Mouse (Mus musculus): Measurements from ENCODE around the gene Fpr-rs6. TPM values are rescaled to one million over a fixed set of nuclear protein-coding genes. Genes with fewer than 3 reads are reported as not detected.

Fpr-rs6 gene
- polyA plus RNA-seq (2012; fragmentation: generic; extraction: Trizol) = not detected

DNA sequence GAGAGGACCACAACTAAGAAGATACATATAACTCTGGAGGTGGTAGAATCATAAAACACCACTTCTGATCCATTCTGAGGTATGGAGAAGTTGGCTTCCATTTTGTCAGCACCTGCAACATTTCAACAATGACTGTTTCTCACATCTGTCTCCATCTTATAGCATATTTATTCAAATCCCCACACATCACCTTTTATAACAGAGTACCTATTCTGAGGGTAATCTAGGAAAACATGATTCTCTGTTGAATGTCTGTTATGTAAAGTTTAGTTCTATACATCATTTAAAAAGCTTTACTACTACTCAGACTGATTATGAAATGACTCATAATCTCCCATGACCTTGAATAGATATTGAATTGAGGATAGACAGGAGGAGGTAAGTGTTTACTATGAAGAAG is at the start of gene Fpr-rs6:
Gene Fpr-rs6 (minus strand): TSS at position 101 of the 400 bp plus-strand sequence.

Other genes with a start within 250 kb of the Fpr-rs6 start
- gene Vmn2r104, start 134.8 kb downstream of the Fpr-rs6 start, polyA plus RNA-seq (2012; fragmentation: generic; extraction: Trizol) = not detected
- not detected for gene Fpr-rs7, start 68.9 kb downstream of the Fpr-rs6 start, polyA plus RNA-seq (2012; fragmentation: generic; extraction: Trizol)
- not detected for gene Vmn2r105, start 52.0 kb upstream of the Fpr-rs6 start, polyA plus RNA-seq (2012; fragmentation: generic; extraction: Trizol)
- not detected for gene Vmn2r106, start 102.5 kb upstream of the Fpr-rs6 start, polyA plus RNA-seq (2012; fragmentation: generic; extraction: Trizol)
- gene Vmn2r107, start 162.1 kb upstream of the Fpr-rs6 start, polyA plus RNA-seq (2012; fragmentation: generic; extraction: Trizol) = not detected
- gene Vmn1r224, start 231.0 kb upstream of the Fpr-rs6 start, polyA plus RNA-seq (2012; fragmentation: generic; extraction: Trizol) = not detected